Mouse (Mus musculus): ENCODE results near the gene Cbx5. TPM values are rescaled to one million over a fixed set of nuclear protein-coding genes. Genes with fewer than 3 reads are reported as not detected.
A peak's percentile ranks its signal among the peaks of the same experiment; 100 is the strongest.

Gene Cbx5
- polyA plus RNA-seq, 1 experiment = 26.9 TPM

DNA sequence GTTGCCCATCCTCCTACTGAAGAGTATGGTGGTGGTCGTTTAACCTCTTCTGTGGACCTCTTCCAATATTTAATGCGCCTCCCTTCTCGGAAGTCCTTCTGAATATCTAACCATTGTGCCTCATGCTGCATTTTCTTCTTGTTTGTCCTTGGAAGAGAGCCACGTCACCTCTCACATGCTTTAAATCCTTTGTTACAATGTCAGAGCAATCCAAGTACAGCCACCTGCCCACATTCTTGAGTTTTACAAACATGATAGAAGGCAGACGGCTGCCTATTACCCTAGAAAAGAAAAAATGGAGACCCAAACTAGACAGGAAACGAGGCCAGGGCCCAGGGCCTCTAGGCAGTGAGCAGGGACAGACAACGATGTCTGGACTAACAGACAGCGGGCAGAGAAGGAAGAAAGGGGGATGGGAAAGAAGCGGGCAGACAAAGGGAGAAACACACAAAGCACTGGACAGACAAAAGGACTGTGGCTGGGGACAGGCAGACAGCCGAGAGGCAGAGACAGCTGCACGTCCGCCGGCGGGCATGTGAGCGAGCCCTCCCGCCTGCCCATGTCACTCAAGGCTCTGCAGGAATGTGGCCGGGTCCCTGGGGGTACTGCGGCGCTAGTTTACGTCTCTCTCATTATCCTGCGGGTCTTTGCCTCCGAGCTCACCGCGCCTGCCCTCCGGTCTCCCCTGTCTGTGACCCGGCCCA lies 69.9 kb downstream of the Cbx5 start:
- Histone ChIP-seq H3K27me3 (replicated peaks; ENCODE audit: control insufficient read depth, insufficient read depth, low read length) (no peaks in the 10 kb centered on the region), H3K4me3 (ENCODE audit: insufficient read depth, low read depth, low read length) (no peak overlapping the region; the same call in 1 of the 2 replicates), H3K27ac (ENCODE audit: insufficient read depth, low read depth, low read length) (no peak overlapping the region), H3K4me1 (ENCODE audit: control insufficient read depth, insufficient read depth, low read length) (peaks cover 10% of the 10 kb centered on the region; the same call in 1 of the 2 replicates), H3K36me3 (ENCODE audit: control insufficient read depth, insufficient read depth, low read length) (no peaks in the 10 kb centered on the region)
- no peak for DNase-seq
- TF ChIP-seq CTCF (conservative IDR thresholded peaks at IDR 0.05; ENCODE audit: insufficient read depth, insufficient read length, low read depth, low read length) (no peak), POLR2A (IDR thresholded peaks at IDR 0.05; ENCODE audit: low read depth, low read length) (no peak)
- 35% methylated on average over 26 of the region's 26 CpGs for WGBS

DNA sequence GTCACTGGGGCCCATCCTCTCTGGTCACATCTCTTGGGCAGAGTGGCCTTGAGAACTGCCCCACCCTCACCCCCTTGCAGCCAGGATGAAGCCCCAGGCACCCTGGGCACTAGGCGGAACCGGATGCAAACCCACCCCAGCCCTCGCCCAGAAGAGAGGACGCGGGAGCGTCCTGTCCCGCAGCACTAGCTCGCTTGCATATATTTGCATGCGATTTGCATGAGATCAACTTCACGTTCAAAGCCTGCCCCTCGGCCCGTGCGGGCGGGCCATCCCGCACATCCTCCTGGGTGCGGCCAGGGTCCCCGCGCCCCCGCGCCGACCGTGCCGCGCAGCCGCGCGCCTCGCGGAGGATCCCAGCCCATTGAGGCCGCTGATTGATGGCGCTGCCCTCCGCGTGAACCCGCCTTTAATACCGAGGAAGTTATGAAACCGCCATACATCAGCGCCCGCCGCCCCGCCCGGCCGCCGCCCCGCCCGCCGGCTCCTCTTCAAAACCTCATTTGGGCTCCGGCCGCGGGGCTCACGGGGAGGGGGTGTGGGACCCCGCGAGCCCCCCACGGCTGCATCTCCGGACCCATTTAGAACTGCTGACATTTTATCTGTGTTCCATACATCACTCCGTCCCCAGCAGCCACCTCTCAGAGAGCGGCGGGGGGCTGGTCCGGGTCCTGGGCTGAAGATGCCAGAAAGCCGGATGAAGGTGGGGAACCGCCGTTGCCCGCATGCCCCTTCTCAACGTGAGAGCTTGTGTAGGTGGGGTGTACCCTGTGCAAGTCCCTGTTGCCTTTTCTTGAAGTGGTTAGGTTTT lies 70.6 kb downstream of the Cbx5 start:
- H3K4me1 ChIP-seq (ENCODE audit: control insufficient read depth, insufficient read depth, low read length) = peaks cover 10% of the 10 kb centered on the region; the same call in 1 of the 2 replicates
- DNase-seq = no peak
- no peaks in the 10 kb centered on the region for H3K36me3 ChIP-seq (ENCODE audit: control insufficient read depth, insufficient read depth, low read length)
- no peaks in the 10 kb centered on the region for H3K27me3 ChIP-seq (replicated peaks; ENCODE audit: control insufficient read depth, insufficient read depth, low read length)
- WGBS = 2% methylated on average over 63 of the region's 63 CpGs
- peak overlapping the region; percentile 66 for H3K4me3 ChIP-seq (ENCODE audit: insufficient read depth, low read depth, low read length)
- H3K27ac ChIP-seq (ENCODE audit: insufficient read depth, low read depth, low read length) = no peak overlapping the region
- TF ChIP-seq POLR2A (IDR thresholded peaks at IDR 0.05; ENCODE audit: low read depth, low read length) (no peak), CTCF (conservative IDR thresholded peaks at IDR 0.05; ENCODE audit: insufficient read depth, insufficient read length, low read depth, low read length) (no peak)

DNA sequence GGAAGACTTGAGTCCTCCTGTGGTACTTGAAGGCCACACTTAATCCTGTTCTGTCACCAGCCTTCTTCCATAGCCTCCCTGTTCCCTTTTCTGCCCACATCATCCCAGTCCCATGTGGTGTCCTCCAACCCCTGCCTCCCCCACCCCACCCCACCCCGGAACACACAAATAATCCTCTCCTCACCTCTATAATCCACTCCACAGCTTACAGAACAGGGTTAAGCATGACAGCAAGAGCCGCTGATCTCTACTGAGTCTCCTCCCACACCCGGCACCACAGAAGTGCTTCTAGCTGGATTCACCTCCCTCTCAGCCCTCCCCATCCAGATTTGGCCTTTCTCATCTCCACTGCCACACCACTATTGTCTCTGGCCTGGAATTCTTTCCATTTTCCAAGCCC lies 71.8 kb downstream of the Cbx5 start:
- TF ChIP-seq POLR2A (IDR thresholded peaks at IDR 0.05; ENCODE audit: low read depth, low read length) (no peak), CTCF (conservative IDR thresholded peaks at IDR 0.05; ENCODE audit: insufficient read depth, insufficient read length, low read depth, low read length) (no peak)
- DNase-seq = no peak
- Histone ChIP-seq H3K27ac (ENCODE audit: insufficient read depth, low read depth, low read length) (no peak overlapping the region), H3K4me3 (ENCODE audit: insufficient read depth, low read depth, low read length) (no peak overlapping the region), H3K36me3 (ENCODE audit: control insufficient read depth, insufficient read depth, low read length) (no peaks in the 10 kb centered on the region), H3K27me3 (replicated peaks; ENCODE audit: control insufficient read depth, insufficient read depth, low read length) (no peaks in the 10 kb centered on the region), H3K4me1 (ENCODE audit: control insufficient read depth, insufficient read depth, low read length) (peaks cover 15% of the 10 kb centered on the region; the same call in 1 of the 2 replicates)
- WGBS = 65% methylated on average over 3 of the region's 3 CpGs

DNA sequence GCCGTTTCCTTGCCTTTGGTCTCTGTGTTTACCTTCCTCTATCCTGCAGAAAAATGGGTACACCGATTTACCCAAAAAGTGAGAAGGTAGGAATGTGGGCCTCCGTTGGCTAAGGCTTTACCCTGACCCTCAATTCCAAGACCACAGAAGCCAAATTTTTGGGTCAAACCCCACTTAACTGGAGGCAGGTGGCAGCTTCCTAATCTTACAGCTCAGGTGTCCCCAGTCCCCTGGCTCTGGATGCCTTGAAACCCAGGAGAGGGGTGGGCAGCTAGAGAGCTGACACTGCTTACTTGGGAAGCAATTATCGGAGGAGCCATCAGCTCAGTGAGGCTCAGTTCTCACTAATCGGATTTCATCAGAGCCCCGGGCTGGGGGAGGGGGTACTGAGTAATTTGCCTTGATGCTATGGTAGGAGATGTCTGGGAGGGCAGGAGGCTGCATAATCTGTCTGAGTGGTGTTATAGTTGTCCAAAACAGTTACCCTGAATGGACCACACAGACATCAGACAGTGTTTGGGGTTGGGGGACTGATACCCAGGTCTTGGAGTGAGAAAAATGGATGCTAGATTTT lies 72.5 kb downstream of the Cbx5 start, which contains the start of gene Smug1:
Gene Smug1, minus strand, starts transcription at position 51 of the 574 bp plus-strand sequence.
- Histone ChIP-seq H3K4me3 (ENCODE audit: insufficient read depth, low read depth, low read length) (no peak within 1 kb of the TSS), H3K27me3 (replicated peaks; ENCODE audit: control insufficient read depth, insufficient read depth, low read length) (no peaks in the 10 kb centered on the region), H3K27ac (ENCODE audit: insufficient read depth, low read depth, low read length) (no peak within 1 kb of the TSS), H3K36me3 (ENCODE audit: control insufficient read depth, insufficient read depth, low read length) (no peaks in the 10 kb centered on the region), H3K4me1 (ENCODE audit: control insufficient read depth, insufficient read depth, low read length) (peaks cover 18% of the 10 kb centered on the region; the same call in 1 of the 2 replicates)
- DNase-seq = no peak
- WGBS = 84% methylated on average over 6 of the region's 6 CpGs
- TF ChIP-seq CTCF (conservative IDR thresholded peaks at IDR 0.05; ENCODE audit: insufficient read depth, insufficient read length, low read depth, low read length) = no peak
- no peak for TF ChIP-seq POLR2A (IDR thresholded peaks at IDR 0.05; ENCODE audit: low read depth, low read length)

DNA sequence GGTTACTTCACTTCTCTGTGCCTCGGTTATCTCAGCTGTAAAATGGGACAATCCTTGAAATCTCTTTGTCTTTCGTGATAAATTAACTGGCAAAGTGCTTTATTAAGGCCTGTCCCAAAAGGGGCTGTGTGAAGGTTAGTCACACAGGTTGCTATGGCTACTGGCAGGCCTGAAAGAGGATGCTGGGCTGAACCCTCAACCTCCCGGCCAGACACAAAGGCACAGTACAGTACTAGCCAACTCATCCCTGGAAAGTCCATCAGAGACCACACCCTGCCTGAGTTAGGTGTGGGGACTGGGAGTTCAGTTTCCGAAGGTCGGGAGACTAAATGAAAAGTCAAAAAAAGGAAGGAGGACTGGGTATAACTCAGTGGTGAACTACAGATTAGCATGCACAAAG lies 73.7 kb downstream of the Cbx5 start:
- 47% methylated on average over 5 of the region's 5 CpGs for WGBS
- Histone ChIP-seq H3K27ac (ENCODE audit: insufficient read depth, low read depth, low read length) (no peak overlapping the region), H3K36me3 (ENCODE audit: control insufficient read depth, insufficient read depth, low read length) (no peaks in the 10 kb centered on the region), H3K4me1 (ENCODE audit: control insufficient read depth, insufficient read depth, low read length) (peaks cover 18% of the 10 kb centered on the region; the same call in 1 of the 2 replicates), H3K4me3 (ENCODE audit: insufficient read depth, low read depth, low read length) (no peak overlapping the region), H3K27me3 (replicated peaks; ENCODE audit: control insufficient read depth, insufficient read depth, low read length) (no peaks in the 10 kb centered on the region)
- TF ChIP-seq CTCF (conservative IDR thresholded peaks at IDR 0.05; ENCODE audit: insufficient read depth, insufficient read length, low read depth, low read length) (no peak), POLR2A (IDR thresholded peaks at IDR 0.05; ENCODE audit: low read depth, low read length) (no peak)
- DNase-seq = no peak

DNA sequence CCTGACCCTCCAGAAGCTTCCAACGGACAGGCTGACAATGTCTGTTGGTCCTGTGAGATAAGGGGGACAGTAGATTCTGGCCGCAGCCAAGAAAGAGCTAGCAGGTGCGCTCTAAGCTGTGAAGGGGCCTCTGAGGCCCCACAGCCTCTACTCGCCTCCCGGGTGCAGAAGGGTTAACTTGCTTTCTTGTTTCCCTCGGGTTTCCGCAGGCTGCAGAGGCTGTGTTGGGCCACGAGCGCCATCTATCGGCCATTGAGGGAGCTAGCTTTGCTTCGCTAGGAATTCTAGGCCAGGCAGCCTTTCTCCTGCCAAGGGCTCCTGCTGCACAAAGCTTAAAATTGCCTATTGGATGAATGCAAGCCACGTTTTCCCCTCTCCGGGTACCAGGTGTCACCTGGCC lies 74.2 kb downstream of the Cbx5 start:
- no peak overlapping the region for H3K4me3 ChIP-seq (ENCODE audit: insufficient read depth, low read depth, low read length)
- no peak for TF ChIP-seq POLR2A (IDR thresholded peaks at IDR 0.05; ENCODE audit: low read depth, low read length)
- TF ChIP-seq CTCF (conservative IDR thresholded peaks at IDR 0.05; ENCODE audit: insufficient read depth, insufficient read length, low read depth, low read length) = peak; percentile 94
- no peaks in the 10 kb centered on the region for H3K36me3 ChIP-seq (ENCODE audit: control insufficient read depth, insufficient read depth, low read length)
- H3K27me3 ChIP-seq (replicated peaks; ENCODE audit: control insufficient read depth, insufficient read depth, low read length) = no peaks in the 10 kb centered on the region
- DNase-seq = peak; percentile 93
- WGBS = 2% methylated on average over 13 of the region's 13 CpGs
- peaks cover 18% of the 10 kb centered on the region; the same call in 1 of the 2 replicates for H3K4me1 ChIP-seq (ENCODE audit: control insufficient read depth, insufficient read depth, low read length)
- H3K27ac ChIP-seq (ENCODE audit: insufficient read depth, low read depth, low read length) = no peak overlapping the region
